Mouse (Mus musculus) heart, adult 2 months (tissue): ENCODE results near the gene Tkfc. TPM values are rescaled to one million over a fixed set of nuclear protein-coding genes. Genes with fewer than 3 reads are reported as not detected.
"Not testable (repeated sequence)": the region's sequence is repeated elsewhere in the genome, so short reads cannot be mapped to it uniquely, and the experiment has no call there.

Experiments used
- DNase-seq, 2 experiments: peaks; one replicate each; pipeline ENCODE4 v3.0.0; 2021
- H3K27ac ChIP-seq: fragments of 200-600 bp; 2 replicates; pipeline ENCODE4 v1.8.1; 2022
- H3K27me3 ChIP-seq: fragments of 200-500 bp; 2 replicates; pipeline ENCODE4 v1.6.1; 2012; ENCODE audit warnings: mild to moderate bottlenecking, low read length, inconsistent platforms, mixed read lengths; ENCODE audit not compliant: control insufficient read depth, insufficient read depth
- H3K36me3 ChIP-seq: fragments of 200-500 bp; 2 replicates; pipeline ENCODE4 v1.6.1; 2012; ENCODE audit warnings: low read length, inconsistent platforms; ENCODE audit not compliant: control insufficient read depth, insufficient read depth
- H3K4me1 ChIP-seq: fragments of 200-500 bp; 2 replicates; pipeline ENCODE4 v1.6.1; 2011; ENCODE audit warnings: low read length; ENCODE audit not compliant: control insufficient read depth, insufficient read depth
- H3K4me3 ChIP-seq: fragments of 200-600 bp; 2 replicates; pipeline ENCODE4 v1.8.1; 2022
- H3K79me2 ChIP-seq: fragments of 200-500 bp; replicated peaks from 2 replicates; pipeline ENCODE4 v1.6.1; 2012; ENCODE audit warnings: mild to moderate bottlenecking, inconsistent platforms, low read length, moderate library complexity, mixed read lengths; ENCODE audit not compliant: control insufficient read depth, insufficient read depth
- H3K9ac ChIP-seq: fragments of 200-500 bp; 2 replicates; pipeline ENCODE4 v1.6.1; 2012; ENCODE audit warnings: low read depth, mild to moderate bottlenecking, control low read depth, inconsistent platforms, low read length, mixed read lengths
- CTCF ChIP-seq: fragments of 200-600 bp; IDR thresholded peaks from 2 replicates; pipeline ENCODE4 v1.8.1; 2022; ENCODE audit warnings: antibody characterized with exemption, mild to moderate bottlenecking, moderate library complexity
- EP300 ChIP-seq: fragments of 200-500 bp; IDR thresholded peaks from 2 replicates; pipeline ENCODE4 v1.6.1; 2011; ENCODE audit warnings: low read depth, low read length, control low read depth; ENCODE audit not compliant: insufficient read depth
- POLR2A ChIP-seq: fragments of 200-500 bp; IDR thresholded peaks from 2 replicates; pipeline ENCODE4 v1.6.1; 2011; ENCODE audit warnings: mild to moderate bottlenecking, low read depth, low read length, control low read depth; ENCODE audit not compliant: insufficient read depth
- WGBS: fragments of 180-500 bp; shearing (Covaris S2); methylation state at CpG from one replicate; pipeline ENCODE4 v1.1.7; 2018; 5-methylcytosine and 5-hydroxymethylcytosine counted together
- intact Hi-C: fragments of 180-260 bp; cut with DNase I; formaldehyde crosslinking; loops from one replicate; pipeline ENCODE4 v1.15.1; 2025
- polyA plus RNA-seq: library from polyadenylated mRNA; depleted of rRNA; stranded (reverse); fragments of >200 nt; gene quantifications from 2 replicates; pipeline ENCODE4 v1.2.3, GENCODE M21; 2012; rRNA removed
- total RNA-seq, 2 experiments: library from RNA; stranded (reverse); gene quantifications; 2 replicates each; pipeline ENCODE4 v1.2.3; 2021

Tkfc gene
- total and polyA plus RNA-seq, 3 experiments = 7.4 to 9.6 (median 8.2) TPM

DNA sequence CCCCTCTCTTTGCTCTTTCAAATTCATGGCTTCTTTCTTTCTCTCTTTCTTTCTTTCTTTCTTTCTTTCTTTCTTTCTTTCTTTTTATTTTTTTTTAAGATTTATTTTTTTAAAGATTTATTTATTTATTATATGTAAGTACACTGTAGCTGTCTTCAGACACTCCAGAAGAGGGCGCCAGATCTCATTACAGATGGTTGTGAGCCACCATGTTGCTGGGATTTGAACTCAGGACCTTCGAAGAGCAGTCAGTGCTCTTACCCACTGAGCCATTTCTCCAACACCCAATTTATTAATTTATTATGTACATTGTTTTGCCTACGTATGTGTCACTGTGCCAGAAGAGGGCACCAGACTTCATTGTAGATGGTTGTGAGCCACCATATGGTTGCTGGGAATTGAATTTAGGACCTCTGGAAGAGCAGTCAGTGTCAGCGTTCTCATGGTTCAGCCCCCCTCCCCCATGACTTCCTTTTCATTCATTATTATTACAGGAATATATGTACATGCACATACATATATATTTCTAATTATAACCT lies 47.5 kb downstream of the Tkfc start:
- H3K27me3 ChIP-seq, H3K36me3 ChIP-seq, H3K4me3 ChIP-seq, H3K27ac ChIP-seq, DNase-seq, H3K4me1 ChIP-seq, H3K79me2 ChIP-seq, intact Hi-C loops, H3K9ac ChIP-seq: not testable (repeated sequence)
- 72% methylated on average over 4 of the region's 4 CpGs for WGBS
- peak; percentile 60 for TF ChIP-seq CTCF

- H3K9ac ChIP-seq = no peak overlapping the region
- intact Hi-C loops = no loop called here
- H3K36me3 ChIP-seq = peaks cover 2% of the 10 kb centered on the region; the same call in 1 of the 2 replicates
- TF ChIP-seq CTCF (no peak), EP300 (no peak), POLR2A (no peak)
- H3K4me3 ChIP-seq = no peak overlapping the region
- no peaks in the 10 kb centered on the region for H3K27me3 ChIP-seq
- peaks cover 7% of the 10 kb centered on the region for H3K4me1 ChIP-seq
- WGBS = 86% methylated on average over 2 of the region's 2 CpGs
- no peak overlapping the region for H3K27ac ChIP-seq
- no peaks in the 10 kb centered on the region for H3K79me2 ChIP-seq
- DNase-seq = no peak
These were observed 48.0 kb downstream of the Tkfc start for GRCm38 (mm10) chr19:10557430-10557829.

- Histone ChIP-seq H3K4me1 (peaks cover 5% of the 10 kb centered on the region), H3K27me3 (no peaks in the 10 kb centered on the region), H3K27ac (no peak overlapping the region), H3K4me3 (no peak overlapping the region), H3K79me2 (no peaks in the 10 kb centered on the region), H3K9ac (no peak overlapping the region), H3K36me3 (peaks cover 2% of the 10 kb centered on the region; the same call in 1 of the 2 replicates)
- 78% methylated on average over 2 of the region's 2 CpGs for WGBS
- TF ChIP-seq POLR2A (no peak), CTCF (no peak), EP300 (no peak)
- DNase-seq = no peak
- intact Hi-C loops = no loop called here
These were observed 48.5 kb downstream of the Tkfc start for GRCm38 (mm10) chr19:10557001-10557400.

DNA sequence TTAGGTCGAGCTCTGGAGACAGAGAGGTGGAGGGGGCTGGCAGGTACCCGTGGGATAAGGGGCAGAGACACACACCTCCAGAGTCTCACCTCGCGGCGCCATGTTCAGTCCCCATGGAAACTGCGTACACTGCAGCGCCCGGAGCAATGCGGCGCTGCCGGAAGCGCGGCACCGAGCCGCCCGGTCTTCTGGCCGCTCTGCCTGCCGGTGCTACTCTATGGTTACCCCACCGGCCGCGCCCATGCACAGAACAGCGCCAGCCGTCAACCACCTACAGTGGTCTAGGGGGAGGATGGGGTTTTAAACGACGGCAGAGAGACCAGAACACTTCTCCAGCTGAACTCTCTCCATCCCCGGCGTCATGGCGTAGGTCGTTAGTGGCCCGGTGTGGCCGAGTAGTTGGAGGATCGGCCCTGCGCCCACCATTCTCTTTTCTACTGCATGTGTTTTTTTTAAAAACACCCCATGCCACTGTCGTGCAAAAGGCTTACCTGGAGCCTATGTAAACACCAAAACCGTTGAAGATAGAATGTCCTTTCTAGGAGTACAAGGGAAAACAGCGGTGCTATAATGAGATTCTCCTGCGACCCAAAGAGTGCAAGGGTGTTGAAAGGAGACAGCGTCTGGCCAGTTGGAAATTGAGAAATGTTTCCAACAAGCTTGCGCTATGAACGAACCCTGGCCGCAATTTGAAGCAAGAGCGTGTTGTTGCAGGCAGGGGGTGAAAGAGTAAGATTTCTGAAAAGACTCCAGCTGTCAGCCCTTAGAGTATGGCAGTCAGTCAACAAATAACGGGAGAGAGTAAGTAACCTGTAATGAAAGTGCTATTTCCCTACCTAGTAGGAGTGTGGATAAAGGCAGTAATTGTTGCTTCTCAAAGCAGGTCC lies 49.6 kb downstream of the Tkfc start, which contains the start of gene Tmem216:
TSS of gene Tmem216 (minus strand) at position 615 of the 887 bp plus-strand sequence.
- H3K4me3 ChIP-seq = peak within 1 kb of the TSS; percentile 84
- no peaks in the 10 kb centered on the region for H3K27me3 ChIP-seq
- H3K9ac ChIP-seq = peak within 1 kb of the TSS; percentile 62
- TF ChIP-seq CTCF (peak; percentile 30; the same call in 1 of the 2 replicates), EP300 (0 out of 2 replicates have a peak, but pooled peaks have one; percentile 30), POLR2A (peak; percentile 80)
- intact Hi-C loops = loop anchor here (1.0 to 2.0 kb wide), 3 partner anchors 21 to 49 kb away; partner anchors contain the start of genes Cpsf7, Cyb561a3, Ddb1 and Tkfc
- H3K27ac ChIP-seq = peak within 1 kb of the TSS; percentile 84
- 1% methylated on average over 43 of the region's 43 CpGs for WGBS
- 0 out of 2 replicates have a peak, but pooled peaks cover 2% of the 10 kb centered on the region for H3K4me1 ChIP-seq
- DNase-seq = peak; percentile 88 to 90
- H3K36me3 ChIP-seq = peaks cover 2% of the 10 kb centered on the region; the same call in 1 of the 2 replicates
- no peaks in the 10 kb centered on the region for H3K79me2 ChIP-seq

- Histone ChIP-seq H3K4me1 (no peaks in the 10 kb centered on the region), H3K27me3 (no peaks in the 10 kb centered on the region), H3K4me3 (no peak overlapping the region), H3K9ac (no peak overlapping the region), H3K27ac (no peak overlapping the region), H3K36me3 (peaks cover 15% of the 10 kb centered on the region), H3K79me2 (no peaks in the 10 kb centered on the region)
- intact Hi-C loops = no loop called here
- TF ChIP-seq POLR2A = no peak
- no peak for TF ChIP-seq EP300
- TF ChIP-seq CTCF = no peak
- 77% methylated on average over 5 of the region's 5 CpGs for whole genome bisulfite sequencing
- DNase-seq = no peak
These were observed 66.0 kb downstream of the Tkfc start for GRCm38 (mm10) chr19:10539454-10539853.

Other genes with a start within 250 kb of the Tkfc start
- gene Syt7, start 216.6 kb downstream of the Tkfc start, total RNA-seq = 10 to 100 TPM; 35.7 to 38.6 TPM
- gene Syt7, start 216.6 kb downstream of the Tkfc start, polyA plus RNA-seq = 17.6 and 20.1 TPM in 2 replicates
- gene Lrrc10b, start 148.2 kb downstream of the Tkfc start, total RNA-seq = 1 to 10 TPM; 1.7 to 2.3 TPM
- 0.12 and 1.2 TPM in 2 replicates for gene Lrrc10b, start 148.2 kb downstream of the Tkfc start, polyA plus RNA-seq
- under 1 TPM; 0.16 to 0.29 TPM for gene Ppp1r32, start 122.7 kb downstream of the Tkfc start, total RNA-seq
- gene Ppp1r32, start 122.7 kb downstream of the Tkfc start, polyA plus RNA-seq = 0.20 and 1.1 TPM in 2 replicates
- gene Cpsf7, start 80.4 kb downstream of the Tkfc start, total RNA-seq = 10 to 100 TPM; 23.8 to 25.2 TPM
- 20.6 and 37.7 TPM in 2 replicates for gene Cpsf7, start 80.4 kb downstream of the Tkfc start, polyA plus RNA-seq
- 10 to 100 TPM; 65.5 to 77.9 TPM for gene Sdhaf2, start 79.5 kb downstream of the Tkfc start, total RNA-seq
- 45.7 and 74.6 TPM in 2 replicates for gene Sdhaf2, start 79.5 kb downstream of the Tkfc start, polyA plus RNA-seq
- 1 to 10 TPM; 5.5 to 5.8 TPM for gene Tmem216, start 49.4 kb downstream of the Tkfc start, total RNA-seq
- 13.0 and 19.2 TPM in 2 replicates for gene Tmem216, start 49.4 kb downstream of the Tkfc start, polyA plus RNA-seq
- 10 to 100 TPM; 11.3 TPM for gene Cyb561a3, start 28.5 kb downstream of the Tkfc start, total RNA-seq
- gene Cyb561a3, start 28.5 kb downstream of the Tkfc start, polyA plus RNA-seq = 24.3 and 32.2 TPM in 2 replicates
- gene Tmem138, start 28.3 kb downstream of the Tkfc start, total RNA-seq = 1 to 10 TPM; 1.9 to 2.7 TPM
- gene Tmem138, start 28.3 kb downstream of the Tkfc start, polyA plus RNA-seq = 6.2 and 6.7 TPM in 2 replicates
- 100 to 1,000 TPM; 133 to 153 TPM for gene Ddb1, start 327 bp downstream of the Tkfc start, total RNA-seq
- gene Ddb1, start 327 bp downstream of the Tkfc start, polyA plus RNA-seq = 71.1 and 114 TPM in 2 replicates
- gene Vwce, start 28.6 kb upstream of the Tkfc start, total RNA-seq = not detected
- not detected in 2 replicates for gene Vwce, start 28.6 kb upstream of the Tkfc start, polyA plus RNA-seq
- gene Pga5, start 72.4 kb upstream of the Tkfc start, total RNA-seq = not detected
- gene Pga5, start 72.4 kb upstream of the Tkfc start, polyA plus RNA-seq = not detected in 2 replicates
- 10 to 100 TPM; 18.6 to 20.7 TPM for gene Vps37c, start 83.1 kb upstream of the Tkfc start, total RNA-seq
- gene Vps37c, start 83.1 kb upstream of the Tkfc start, polyA plus RNA-seq = 23.7 and 24.6 TPM in 2 replicates
- gene Cd5, start 133.3 kb upstream of the Tkfc start, total RNA-seq = under 1 TPM; 0.11 to 0.26 TPM
- 0.35 and 0.80 TPM in 2 replicates for gene Cd5, start 133.3 kb upstream of the Tkfc start, polyA plus RNA-seq
- gene Cd6, start 224.4 kb upstream of the Tkfc start, total RNA-seq = under 1 TPM in 1 of 2 experiments, not detected in 1; 0.07 TPM
- gene Cd6, start 224.4 kb upstream of the Tkfc start, polyA plus RNA-seq = 0.44 and 0.76 TPM in 2 replicates
- gene Slc15a3, start 234.1 kb upstream of the Tkfc start, total RNA-seq = 1 to 10 TPM; 2.1 to 2.3 TPM
- 3.9 and 4.9 TPM in 2 replicates for gene Slc15a3, start 234.1 kb upstream of the Tkfc start, polyA plus RNA-seq